Mouse (Mus musculus) erythroid progenitor cell, adult 5-6 weeks (primary cell): ENCODE results near the gene Osbpl10. TPM values are rescaled to one million over a fixed set of nuclear protein-coding genes. Genes with fewer than 3 reads are reported as not detected.

Source experiments
- ATAC-seq: replicated peaks from 2 replicates; pipeline ENCODE4 v1.8.0; 2016; ENCODE audit warnings: moderate number of reproducible peaks, mild to moderate bottlenecking, moderate TSS enrichment, inconsistent platforms; ENCODE audit not compliant: poor library complexity, low FRiP score, severe bottlenecking
- total RNA-seq, 2 experiments: library from RNA; stranded (forward) in 1 of 2; stranded (reverse) in 1 of 2; fragments of 150-400 nt in 1 of 2; fragments of 186-747, 209-891 nt in 1 of 2; gene quantifications; 2 replicates each; pipeline versions ENCODE4 v1.2.3 to v1.2.4; 2015 to 2017; ENCODE audit warnings: low replicate concordance in 2 of 2

The Osbpl10 gene
- total RNA-seq, 2 experiments from 2014 or later, result not detected

GRCm38 (mm10) chr9:114979969-114980368 is 1.6 kb downstream of the Osbpl10 start:
- no peak for ATAC-seq

DNA sequence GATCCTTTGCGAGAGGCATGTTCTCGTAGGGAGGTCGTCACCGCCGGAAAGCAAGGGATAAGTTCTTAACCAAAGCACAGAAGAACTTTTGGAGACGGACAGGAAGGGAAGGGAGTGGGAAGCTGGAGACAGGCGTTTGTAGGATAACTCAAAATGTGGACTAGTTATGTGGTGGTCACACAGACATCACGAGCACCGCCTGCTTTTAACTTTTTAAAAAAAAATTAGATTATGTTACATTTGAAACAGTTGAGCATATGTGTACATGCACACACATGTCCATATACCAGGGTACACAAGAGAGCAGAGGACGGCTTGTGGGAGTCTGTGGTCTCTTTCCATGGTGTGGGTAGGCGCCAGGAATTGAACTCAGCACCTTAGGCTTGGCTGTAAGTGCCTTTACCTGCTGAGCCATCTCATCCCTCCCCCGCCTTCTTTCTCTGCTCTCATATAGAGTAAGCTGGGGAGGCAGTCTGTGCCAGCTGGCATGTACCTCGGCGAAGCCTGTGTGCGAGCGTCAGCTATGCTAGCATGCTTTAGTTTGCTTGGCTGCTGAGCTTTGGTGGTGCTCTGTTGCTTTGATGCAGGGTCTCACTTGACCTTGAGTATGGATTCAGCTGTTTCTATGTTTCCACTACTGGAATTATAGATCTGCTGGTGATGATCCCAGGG is 4.5 kb downstream of the Osbpl10 start, which contains the start of gene Rps27rt:
Rps27rt (minus strand) TSS at position 51 of the 672 bp plus-strand sequence.
- ATAC-seq, result no peak

DNA sequence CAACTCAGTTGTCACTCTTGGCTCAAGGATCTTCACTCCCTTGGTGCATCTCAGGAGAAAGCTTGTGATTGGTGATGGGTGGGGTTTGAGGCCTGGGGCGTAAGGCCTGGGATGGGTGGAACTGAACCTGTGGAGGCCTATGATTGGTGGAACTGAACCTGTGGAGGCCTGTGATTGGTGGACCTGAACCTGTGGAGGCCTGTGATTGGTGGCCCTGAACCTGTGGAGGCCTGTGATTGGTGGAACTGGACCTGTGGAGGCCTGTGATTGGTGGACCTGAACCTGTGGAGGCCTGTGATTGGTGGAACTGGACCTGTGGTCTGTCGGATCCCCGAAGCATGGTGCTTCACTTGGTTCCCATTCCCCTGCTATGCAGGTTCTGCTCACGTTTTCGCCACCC is 7.4 kb downstream of the Osbpl10 start:
- ATAC-seq, result no peak

GRCm38 (mm10) chr9:114986361-114986760 is 8.0 kb downstream of the Osbpl10 start:
- no peak for ATAC-seq

GRCm38 (mm10) chr9:114988029-114988428 is 9.7 kb downstream of the Osbpl10 start:
- no peak for ATAC-seq

DNA sequence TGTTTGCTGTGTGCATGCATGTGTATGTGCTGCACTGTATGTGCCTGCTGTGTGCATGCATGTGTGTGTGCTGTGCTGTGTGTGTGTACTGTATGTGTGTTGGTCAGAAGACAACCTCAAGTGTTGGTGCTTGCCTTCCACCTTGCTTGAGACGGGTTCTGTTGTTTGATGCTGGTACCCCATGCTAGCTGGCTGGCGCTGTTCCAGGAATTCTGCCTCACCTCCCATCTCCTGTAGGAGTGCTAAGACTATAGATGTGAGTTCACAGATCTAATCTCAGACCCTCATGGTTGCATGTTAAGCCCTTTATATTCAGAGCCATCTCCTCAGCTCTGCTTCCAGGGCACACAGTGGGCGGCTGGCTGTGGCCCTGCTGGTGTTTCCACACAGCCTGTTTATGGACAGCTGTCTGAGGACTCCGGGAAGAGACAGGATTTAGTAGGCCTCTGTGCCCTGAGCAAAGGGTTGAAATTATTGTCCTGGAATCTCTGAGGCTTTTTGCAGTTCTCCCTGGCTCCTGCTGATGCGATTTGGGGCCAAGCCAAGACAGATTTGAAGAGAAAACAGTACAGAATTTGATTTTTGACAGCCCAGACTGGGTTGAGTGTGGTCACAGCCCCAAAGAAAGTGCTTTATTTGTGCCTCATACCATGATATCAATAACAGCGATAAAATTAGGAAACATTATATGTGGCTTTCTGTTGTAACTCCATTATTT is 10.4 kb downstream of the Osbpl10 start:
- no peak for ATAC-seq

DNA sequence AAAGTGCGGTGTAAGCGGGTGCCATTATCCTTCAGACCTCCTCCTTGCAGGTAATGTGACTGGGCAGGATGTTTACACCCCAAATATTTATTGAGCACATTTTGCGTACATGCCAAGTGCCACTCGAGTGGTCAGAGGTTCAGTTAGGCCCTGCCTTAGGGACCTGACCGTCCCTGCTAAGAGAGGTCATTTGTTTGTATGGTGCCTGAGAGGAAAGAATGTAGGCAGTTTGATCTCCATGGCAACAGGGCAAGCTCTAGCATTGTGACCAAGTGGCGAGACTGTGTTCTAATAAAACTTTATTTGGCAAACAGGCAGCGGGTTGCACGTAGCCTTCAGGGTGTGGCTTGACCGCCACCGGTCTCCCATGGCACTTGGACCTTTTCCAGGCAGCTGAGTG is 12.1 kb downstream of the Osbpl10 start:
- no peak for ATAC-seq

DNA sequence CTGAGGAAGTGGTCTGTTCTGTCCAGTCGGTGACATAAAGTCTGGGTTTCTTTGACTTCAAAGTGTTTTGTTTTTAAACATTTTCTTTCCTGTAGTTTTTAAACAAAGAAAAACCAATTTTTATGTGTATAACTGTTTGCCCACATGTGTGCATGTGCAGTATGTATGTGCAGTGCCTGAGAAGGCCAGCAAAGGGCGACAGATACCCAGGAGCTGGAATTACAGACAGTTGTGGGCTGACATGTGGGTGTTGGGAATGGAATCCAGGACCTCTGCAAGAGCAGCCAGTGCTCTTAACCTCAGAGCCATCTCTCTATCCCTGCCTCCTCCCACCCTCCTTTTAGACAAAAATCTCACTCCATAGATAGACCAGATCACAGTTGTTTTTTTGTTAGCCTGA is 14.2 kb downstream of the Osbpl10 start:
- ATAC-seq, result no peak

GRCm38 (mm10) chr9:114995250-114995649 is 16.9 kb downstream of the Osbpl10 start:
- no peak for ATAC-seq

DNA sequence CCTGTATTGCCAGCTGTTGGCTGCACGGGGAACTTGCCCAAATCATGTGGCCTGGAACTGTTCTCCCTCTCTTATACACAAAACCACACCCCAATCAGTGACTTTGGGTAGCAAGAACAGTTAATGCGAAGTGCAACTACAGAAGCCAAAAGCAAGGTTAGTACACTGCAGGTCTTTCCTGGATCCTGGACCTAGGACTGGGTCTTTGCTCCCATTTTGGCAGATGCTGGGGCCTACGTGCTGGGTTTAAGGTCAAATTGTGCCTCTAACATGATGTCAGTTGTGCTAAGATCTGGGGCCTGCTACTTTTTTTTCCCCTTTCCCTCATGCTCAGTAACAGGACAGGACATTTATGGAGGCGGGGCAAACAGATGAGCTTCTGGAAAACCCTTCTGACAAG is 17.3 kb downstream of the Osbpl10 start:
- ATAC-seq, result no peak

- no peak for ATAC-seq
Observed at GRCm38 (mm10) chr9:114996489-114996888, 18.1 kb downstream of the Osbpl10 start.

- no peak for ATAC-seq
Observed at GRCm38 (mm10) chr9:114999010-114999770, 20.8 kb downstream of the Osbpl10 start.

GRCm38 (mm10) chr9:114999771-115000146 is 21.4 kb downstream of the Osbpl10 start:
- no peak for ATAC-seq

- no peak for ATAC-seq
Observed at GRCm38 (mm10) chr9:115005446-115005845, 27.1 kb downstream of the Osbpl10 start.

DNA sequence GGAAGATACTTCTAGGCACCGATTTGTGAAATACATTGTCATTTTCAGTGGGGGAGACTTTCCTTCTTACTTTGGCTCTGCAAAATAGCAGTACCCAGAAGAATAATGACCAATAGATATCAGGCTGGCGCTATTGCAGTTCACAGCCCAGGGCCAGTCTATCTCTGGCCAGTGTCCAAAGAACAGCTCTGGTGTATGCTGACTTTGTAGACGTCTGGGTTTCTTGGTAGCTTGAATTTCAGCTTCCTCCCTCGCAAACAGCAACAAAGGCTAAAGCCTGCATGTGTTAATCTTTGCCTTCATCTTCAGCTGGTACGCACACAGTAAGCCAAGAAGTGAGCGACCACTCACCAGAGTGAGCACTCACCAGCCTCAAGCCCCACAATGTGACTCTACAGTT is 29.4 kb downstream of the Osbpl10 start:
- ATAC-seq, result no peak

DNA sequence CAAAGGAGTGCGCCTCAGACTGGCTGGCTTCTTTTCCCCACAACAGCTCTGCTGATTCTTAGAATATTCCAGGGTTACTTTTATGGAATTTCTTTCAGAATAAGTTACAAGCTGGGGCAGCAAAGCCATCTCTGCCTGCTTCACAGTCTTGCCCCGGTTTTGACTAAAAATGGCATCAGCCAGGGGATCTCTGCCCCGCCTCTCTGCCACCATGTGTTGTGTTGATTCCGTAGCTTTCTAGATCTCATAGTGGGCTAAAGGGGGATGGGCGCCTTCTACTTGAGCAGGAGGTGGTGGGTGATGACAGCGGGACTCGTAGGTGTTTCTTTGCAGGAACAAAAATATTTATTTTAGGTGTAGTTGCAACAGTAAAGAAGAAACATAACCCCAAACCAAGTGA is 29.8 kb downstream of the Osbpl10 start:
- ATAC-seq, result no peak

DNA sequence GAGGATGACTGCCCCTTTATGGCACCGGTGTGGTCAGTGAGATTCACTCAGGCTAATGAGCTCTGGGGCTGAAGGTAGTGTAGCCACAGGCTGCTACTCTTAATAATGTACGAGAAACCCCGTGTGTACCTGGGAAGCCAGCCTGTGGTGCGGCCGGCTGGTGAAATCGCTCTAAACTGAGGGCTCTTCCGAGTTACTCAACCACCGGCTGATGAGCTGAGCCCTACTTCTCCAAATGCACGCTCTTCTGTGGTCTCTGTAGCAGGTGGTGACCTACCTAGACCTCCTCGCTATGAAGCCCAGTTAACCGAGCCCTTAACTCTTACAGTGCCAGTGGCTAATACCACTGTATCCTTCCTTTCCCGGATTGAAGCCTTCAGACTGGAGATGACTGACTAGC is 34.0 kb downstream of the Osbpl10 start:
- ATAC-seq, result no peak

DNA sequence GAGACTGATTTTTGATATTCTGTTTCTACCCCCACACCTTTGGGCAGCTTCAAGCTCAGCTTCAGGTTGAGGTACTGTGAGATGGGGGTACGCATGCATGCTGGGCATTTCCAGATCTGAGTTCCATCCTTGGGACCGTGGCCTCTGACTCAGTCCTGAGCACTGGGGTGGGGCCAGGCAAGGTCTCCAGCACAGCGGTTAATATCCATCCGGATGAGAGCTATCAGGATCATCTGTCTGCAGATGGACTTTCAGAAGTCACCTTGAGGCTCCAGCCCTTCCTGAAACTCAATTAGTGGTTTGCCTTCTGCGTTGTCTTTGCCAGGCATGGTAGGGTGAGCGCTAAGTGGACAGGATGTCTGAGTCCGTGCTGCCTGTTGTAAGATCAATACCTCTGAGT is 41.8 kb downstream of the Osbpl10 start:
- ATAC-seq, result no peak

- ATAC-seq, result no peak
Observed at GRCm38 (mm10) chr9:115021419-115021818, 43.0 kb downstream of the Osbpl10 start.

- no peak for ATAC-seq
Observed at GRCm38 (mm10) chr9:115023137-115023536, 44.8 kb downstream of the Osbpl10 start.
